Mouse (Mus musculus): Measurements from ENCODE around the gene Hoxd12.

GRCm38 (mm10) chr2:74677106-74677505, 2.3 kb downstream of the Hoxd12 start:
- TF ChIP-seq CTCF (IDR thresholded peaks at IDR 0.05; ENCODE audit: insufficient read depth, low read length) = no peak
- no peak for TF ChIP-seq POLR2A (IDR thresholded peaks at IDR 0.05; ENCODE audit: borderline replicate concordance, extremely low read depth, low read depth, low read length)
